Mouse (Mus musculus): ENCODE measurements around the gene Tbc1d5.
"Not testable (repeated sequence)": the region's sequence is repeated elsewhere in the genome, so short reads cannot be mapped to it uniquely, and the experiment has no call there.

Gene Tbc1d5

DNA sequence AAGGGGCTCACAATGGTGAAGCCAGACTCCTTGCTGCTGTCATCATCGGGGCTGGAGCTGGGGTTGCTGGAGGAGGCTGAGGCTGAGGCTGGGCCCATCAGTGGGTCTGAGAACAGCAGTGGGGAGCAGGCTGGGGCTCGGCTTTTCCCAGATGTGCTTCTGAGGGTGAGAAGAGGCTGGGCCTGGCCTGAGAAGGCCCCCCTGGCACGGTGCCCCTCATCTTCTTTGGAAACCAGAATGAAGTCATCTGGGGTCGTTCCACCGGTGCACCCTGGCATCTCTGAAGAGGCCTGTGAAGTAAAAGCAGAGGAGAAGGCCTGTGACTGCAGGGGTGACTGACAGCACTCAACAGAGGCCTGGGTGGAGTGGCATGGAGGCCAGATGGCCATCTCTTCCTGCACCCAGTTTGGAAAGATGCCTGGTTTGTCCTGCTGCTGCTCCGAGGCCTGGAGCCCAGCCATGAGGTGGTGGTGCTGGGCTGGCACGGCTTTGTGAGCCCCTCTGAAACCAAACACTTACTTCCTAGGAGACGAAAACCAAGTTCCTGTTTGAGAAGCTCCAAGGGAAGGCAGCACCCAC, 443.1 kb downstream of the Tbc1d5 start:
- DNase-seq = no peak

DNA sequence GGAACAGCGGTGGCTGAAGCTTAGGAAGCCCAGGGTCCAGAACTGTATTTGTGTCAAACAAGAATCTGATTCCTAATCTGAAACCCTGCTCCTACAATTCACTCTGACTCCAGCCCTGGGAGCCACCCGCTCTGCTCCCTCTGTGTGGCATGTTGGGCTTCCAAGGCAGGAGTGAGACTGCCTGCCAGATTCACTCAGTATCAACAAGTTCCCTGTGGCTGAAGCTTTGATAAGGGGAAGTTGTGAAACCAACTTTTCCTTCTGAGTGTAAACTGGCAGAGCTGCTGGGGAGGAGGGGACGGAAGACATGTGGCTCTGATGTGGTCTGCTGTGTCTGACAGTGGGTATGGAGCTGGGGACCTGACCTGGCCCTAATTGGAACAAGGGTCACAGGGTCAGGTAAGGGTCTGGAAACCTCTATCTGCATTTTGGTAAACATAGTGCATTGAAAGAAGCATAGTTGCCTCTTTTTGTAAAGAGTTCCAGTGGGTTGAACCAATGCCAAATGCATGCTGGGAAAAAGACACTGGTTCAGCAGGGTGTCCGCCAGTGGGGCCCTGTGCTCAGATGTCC, 443.7 kb downstream of the Tbc1d5 start:
- no peak for DNase-seq

DNA sequence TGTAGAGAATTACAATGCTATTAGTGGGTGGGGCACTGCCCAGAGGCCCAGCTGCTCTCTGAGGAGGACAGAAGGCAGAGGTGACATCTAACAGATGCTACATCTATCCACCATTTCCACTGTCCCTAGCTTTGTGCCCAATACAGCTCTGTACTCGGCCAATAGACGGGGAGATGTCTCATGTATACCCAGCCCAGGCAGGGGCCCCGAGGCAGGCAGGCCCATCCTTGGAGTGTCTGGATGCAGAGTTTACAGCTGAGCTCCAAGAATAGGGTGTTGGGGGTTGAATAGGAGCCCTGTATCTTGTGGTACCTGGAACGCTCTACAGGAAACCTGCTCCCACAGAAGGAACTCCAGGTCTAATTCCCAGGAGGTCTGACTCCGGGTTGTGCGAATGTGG, 444.4 kb downstream of the Tbc1d5 start:
- DNase-seq = no peak

DNA sequence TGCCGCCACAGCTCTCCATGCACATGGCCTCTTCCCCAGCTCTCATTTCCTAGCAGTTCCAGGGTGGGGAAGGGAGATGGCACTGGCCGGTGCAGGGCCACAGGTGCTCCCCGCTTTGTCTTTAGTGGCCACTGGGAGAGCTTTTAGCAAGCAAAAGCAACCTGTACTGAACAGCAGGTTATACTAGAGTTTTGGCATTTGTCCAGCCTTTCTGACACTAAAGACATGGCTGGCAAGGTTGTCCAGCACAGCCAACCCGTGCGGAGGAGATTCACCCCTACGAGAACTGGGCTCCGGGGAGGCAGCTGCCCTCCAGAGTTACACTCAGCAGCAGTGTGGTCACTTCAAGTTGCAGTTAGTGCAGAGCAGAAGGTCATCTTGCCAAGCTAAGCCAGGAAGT, 445.8 kb downstream of the Tbc1d5 start:
- no peak for DNase-seq

DNA sequence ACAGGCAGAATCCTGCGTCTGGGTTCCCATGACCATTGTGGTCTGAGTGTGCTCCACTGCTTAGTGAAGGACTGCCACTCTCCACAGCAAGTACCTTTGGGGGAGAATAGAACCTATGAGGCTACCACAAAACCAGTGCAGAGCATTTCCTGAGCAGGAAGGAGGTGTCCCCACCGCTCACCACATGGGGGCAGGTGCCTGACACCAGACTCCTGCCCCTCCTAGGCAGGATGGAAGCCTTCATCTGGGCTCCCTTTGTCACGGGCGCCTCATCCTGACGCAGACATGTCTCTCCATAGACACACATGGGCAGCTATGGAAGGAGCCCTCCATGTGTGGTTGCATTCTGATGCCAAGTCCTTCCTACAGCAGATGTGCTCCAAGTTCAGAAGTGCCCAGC, 447.3 kb downstream of the Tbc1d5 start:
- DNase-seq = no peak

DNA sequence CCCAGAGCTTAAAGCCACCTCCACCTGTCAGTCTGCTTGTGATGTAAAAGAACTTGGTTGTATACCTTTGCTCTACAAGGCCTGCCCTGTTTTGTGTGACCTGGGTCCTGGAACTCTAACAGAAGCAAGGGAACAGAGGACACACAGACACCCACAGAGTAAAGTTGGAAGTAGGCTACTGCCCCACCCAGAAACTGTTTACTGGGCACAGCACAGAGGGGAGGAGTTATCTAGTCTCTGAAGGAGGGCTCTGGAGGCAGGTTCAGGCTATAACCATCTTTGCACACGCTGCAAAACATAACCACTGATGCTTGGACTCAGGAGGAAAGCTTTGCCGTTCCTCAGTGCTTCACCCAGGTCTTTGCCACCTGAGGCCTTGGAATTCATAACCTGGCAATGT, 448.3 kb downstream of the Tbc1d5 start:
- DNase-seq = no peak

DNA sequence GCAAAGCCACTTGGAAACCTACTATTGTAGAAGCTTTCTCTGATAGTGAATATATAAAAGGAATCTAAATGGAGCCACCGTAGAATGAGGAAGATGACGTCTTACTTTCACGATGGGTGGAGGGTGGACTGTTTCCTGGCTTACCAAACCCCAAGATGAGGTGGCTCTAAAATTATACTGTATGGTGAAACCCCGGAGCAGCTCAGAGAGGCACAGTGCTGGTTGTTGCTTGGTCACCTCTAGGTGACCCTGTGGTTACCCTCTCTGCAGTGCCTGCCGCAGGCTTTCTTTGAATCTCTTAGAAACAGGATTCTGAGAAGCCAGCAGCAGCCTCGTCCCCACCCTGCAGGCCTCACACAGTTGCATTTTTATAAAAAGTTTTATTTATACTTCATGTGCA, 449.6 kb downstream of the Tbc1d5 start:
- no peak for DNase-seq

DNA sequence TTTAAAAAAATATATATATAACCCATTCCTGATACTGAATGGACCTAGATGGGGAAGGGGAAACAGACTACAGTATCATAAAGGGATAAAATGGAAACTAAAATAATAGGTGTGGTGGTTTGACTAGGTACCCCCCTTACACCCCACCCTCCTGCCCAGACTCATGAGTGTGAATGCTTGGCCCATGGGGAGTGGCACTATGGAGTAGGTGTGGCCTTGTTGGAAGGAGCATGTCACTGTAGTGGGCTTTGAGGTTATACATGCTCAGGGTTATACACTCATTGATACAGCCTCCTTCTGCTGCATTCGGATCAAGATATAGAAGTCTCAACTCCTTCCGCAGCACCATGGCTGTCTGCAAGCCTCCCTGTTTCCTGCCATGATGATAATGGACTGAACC, 450.1 kb downstream of the Tbc1d5 start:
- DNase-seq = no peak

DNA sequence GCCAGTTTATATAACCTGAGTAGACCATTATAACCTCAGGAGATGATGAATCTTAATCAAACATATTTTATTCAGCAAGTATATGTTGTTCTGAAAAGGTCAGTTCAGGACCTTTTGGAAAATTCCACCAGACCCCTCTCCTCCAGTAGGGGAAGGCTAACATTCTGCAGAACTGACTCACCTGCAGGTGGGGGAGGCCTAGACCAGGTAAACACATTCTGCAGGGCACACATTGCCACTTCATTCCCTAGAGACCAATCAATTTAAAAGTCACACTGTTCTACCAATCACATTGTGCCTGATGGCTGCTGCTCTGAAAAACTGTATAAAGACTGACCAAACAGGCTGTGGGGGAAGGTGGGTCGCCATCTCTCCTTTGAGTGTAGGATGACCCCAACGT, 452.9 kb downstream of the Tbc1d5 start:
- no peak for DNase-seq

DNA sequence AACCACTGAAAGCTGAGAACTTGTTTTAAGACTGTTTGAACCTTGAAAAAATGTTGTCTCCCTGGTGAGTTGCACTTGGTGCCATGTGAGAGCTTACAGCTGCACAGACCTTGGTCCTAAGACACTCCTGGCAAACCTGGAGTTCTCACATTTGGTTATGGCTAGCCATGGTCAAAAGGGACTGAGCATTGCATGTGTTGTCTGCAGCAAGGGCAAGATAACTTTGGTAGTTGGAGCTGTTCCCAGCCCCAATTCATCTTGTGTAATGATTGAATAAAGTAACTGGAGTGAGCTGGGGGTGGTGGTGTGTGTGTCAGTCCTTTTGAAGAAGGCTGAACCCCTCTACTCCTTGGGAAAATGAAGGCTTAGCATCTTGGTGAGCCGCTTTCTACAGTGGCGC, 454.8 kb downstream of the Tbc1d5 start:
- DNase-seq = no peak

DNA sequence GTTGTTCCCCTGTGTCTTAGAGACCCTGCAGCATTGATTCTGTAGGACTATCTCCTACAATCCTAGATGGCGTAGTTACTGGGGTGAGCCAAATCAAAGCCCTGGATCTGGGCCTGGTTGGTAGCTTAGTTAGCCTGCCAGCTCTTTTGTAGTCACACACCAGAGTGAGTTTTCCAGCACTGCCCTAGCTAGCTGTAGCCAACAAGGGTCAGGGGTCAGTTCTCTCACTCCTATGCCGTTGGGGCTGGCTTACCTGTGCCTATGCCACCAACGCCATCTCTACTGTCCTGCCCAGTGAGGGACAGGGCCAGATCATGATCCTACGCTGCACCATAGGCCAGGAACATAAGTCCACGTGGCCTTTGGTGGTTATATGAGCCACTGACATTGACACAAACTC, 461.6 kb downstream of the Tbc1d5 start:
- DNase-seq = no peak

DNA sequence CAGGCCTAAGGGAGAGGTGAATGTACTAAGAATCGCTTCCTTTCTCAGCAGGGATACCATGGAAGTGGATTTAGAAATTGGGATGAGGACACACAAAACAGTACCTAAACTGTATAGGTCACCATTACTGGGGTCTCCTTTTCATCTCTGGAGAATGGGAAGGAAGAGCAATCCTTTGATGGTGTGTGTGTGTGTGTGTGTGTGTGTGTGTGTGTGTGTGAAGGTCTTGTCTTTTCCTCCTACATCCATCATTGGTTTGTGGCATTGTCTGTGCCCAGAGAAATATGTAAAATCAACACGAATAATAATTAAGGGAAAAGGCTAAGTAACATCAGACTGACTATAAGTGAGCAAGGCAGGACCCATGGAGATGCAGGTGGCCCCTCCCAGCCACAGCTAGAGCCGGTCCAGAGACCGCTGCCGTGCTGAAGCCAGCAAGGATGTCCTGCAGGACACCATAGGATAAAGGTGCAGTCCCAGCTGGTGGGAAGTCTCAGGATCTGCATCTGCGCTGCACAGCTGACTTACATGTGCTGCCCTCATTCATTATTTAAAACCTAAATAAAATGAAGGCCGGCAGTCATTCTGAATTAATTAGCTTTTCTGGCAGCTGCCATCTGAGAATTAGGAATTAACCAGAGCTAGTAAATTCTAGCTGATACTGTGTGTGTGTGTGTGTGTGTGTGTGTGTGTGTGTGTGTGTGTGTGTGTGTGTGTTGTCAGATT, 468.5 kb downstream of the Tbc1d5 start:
- DNase-seq = no peak

DNA sequence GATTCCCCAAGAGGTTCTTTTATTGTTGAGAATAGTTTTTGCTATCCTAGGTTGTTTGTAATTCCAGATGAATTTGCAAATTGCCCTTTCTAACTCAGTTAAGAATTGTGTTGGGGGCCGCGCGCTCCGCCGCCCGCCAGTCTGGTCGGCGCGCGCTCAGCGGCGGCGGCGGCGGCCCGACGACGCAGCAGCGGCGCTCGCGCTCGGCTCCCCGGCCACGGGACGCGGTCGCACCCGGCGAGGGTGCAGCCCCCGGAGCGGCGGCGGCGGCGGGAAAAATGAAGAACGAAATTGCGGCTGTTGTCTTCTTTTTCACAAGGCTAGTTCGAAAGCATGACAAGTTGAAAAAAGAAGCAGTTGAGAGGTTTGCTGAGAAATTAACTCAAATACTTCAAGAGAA, 480.7 kb downstream of the Tbc1d5 start:
- not testable (repeated sequence) for DNase-seq

DNA sequence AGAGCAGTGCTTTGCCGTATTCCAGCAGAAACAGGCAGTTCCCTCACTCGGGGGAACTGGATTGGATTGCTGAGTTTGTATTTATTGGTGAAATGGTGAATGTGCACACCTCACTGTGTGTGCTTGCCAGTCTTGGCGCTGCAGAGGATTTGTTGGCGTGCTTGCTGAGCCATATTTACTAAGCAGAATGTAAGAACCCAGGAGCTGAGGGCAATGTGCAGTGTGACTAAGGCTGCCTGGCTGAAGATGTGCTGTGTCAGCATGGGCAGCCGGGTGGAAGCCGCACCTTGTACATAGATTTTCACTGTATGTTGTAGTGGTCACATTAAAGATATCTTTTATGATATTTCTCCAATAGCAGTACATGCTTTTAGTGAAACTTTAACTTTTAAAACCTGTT, 491.0 kb downstream of the Tbc1d5 start:
- DNase-seq = peak; percentile 61

DNA sequence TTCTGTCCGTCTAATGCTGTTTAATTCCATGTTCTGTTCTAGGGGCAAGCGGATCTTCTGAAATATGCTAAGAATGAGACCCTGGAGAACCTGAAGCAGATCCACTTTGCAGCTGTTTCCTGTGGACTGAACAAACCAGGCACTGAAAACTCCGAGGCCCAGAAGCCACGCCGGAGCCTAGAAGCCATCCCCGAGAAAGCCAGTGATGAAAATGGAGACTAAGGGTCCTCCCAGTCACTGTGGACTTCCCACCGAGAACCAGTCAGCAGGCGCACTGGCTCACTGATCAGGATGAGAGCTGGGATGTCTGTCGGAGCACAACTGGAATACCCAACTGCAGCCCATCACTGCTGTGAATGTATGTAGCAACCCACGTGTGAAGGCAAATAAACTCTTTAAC, 491.5 kb downstream of the Tbc1d5 start:
- DNase-seq = no peak

DNA sequence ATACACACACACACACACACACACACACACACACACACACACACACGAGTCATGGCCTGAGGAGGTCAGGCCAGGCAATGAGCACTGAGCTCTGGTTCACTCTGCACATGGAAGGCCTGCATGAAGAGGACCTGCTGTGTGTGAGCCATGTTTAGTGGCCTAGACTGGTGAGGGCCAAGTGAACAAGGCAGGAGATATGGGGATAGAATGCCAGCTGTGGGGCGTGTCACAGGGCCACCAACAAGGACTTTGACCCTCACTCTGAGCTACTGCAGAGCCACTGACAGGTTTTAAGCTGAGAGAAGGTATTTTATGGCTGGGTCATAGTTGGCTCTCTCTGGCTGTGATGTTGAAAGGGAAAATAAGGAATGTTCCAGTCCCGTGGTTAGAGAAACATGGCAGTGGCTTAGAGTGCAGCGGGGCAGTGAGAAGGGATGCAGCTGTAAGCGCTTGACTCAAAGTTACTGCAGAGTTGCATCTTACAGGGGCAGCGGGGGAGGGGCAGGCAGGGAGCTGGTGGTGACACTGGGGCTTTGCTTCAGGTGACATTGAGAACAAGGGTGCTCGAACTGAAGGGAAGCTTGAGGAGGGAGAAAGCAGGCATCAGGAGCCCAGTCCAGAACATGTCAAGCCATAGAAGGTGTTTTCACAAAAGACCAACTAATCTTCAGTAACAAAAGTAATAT, 494.0 kb downstream of the Tbc1d5 start:
- no peak for DNase-seq
